Mouse (Mus musculus) neural tube, embryonic 14.5 days (tissue): ENCODE measurements at regions not wholly inside any gene's neighbourhood (a gene's known extent, or its start where the extent isn't known, plus 50 kb on each side); places are given as distances from the start of the nearest gene placed in this dataset.

Source experiments
- ATAC-seq: fragments of 200-750 bp; cut with Nextera tagmentation; 2 replicates; pipeline ENCODE4 v1.8.0; 2017; ENCODE audit warnings: low read depth, mild to moderate bottlenecking, moderate TSS enrichment, moderate library complexity
- H3K27ac ChIP-seq: fragments of 300-500 bp; sonication (generic); 2 replicates; pipeline ENCODE4 v1.5.1; 2014; ENCODE audit warnings: low read depth, mild to moderate bottlenecking, control low read depth, low read length, moderate library complexity, mixed read lengths
- H3K27me3 ChIP-seq: fragments of 300-500 bp; sonication (generic); 2 replicates; pipeline ENCODE4 v1.6.1; 2014; ENCODE audit warnings: low read length; ENCODE audit not compliant: control insufficient read depth, insufficient read depth
- H3K36me3 ChIP-seq: fragments of 300-500 bp; sonication (generic); 2 replicates; pipeline ENCODE4 v1.6.1; 2014; ENCODE audit warnings: low read length, mixed read lengths; ENCODE audit not compliant: control insufficient read depth, insufficient read depth
- H3K4me1 ChIP-seq: fragments of 300-500 bp; sonication (generic); 2 replicates; pipeline ENCODE4 v1.6.1; 2014; ENCODE audit warnings: low read length; ENCODE audit not compliant: control insufficient read depth, insufficient read depth
- H3K4me2 ChIP-seq: fragments of 300-500 bp; sonication (generic); 2 replicates; pipeline ENCODE4 v1.6.1; 2014; ENCODE audit warnings: mild to moderate bottlenecking, low read depth, low read length, control low read depth
- H3K4me3 ChIP-seq: fragments of 300-500 bp; sonication (generic); 2 replicates; pipeline ENCODE4 v1.5.1; 2014; ENCODE audit warnings: low read depth, low read length, control low read depth, mixed read lengths
- H3K9ac ChIP-seq: fragments of 300-500 bp; sonication (generic); replicated peaks from 2 replicates; pipeline ENCODE4 v1.6.1; 2014; ENCODE audit warnings: low read depth, mild to moderate bottlenecking, control low read depth, low read length, mixed read lengths
- H3K9me3 ChIP-seq: fragments of 300-500 bp; sonication (generic); 2 replicates; pipeline ENCODE4 v1.6.1; 2016; ENCODE audit warnings: low read length; ENCODE audit not compliant: control insufficient read depth
- WGBS: fragments of 180-500 bp; shearing (Covaris S2); extraction: QIAGEN DNeasy Blood & Tissue Kit; methylation state at CpG from one replicate; pipeline ENCODE4 v1.1.7; 2014; 5-methylcytosine and 5-hydroxymethylcytosine counted together

- peak; percentile 86; the same call in 1 of the 2 replicates for ATAC-seq
Measured at GRCm38 (mm10) chr3:74344380-74344779, 636.2 kb upstream of the Bche start.

More at GRCm38 (mm10) chr3:74344380-74344779, 636.2 kb upstream of the Bche start:
- H3K4me2 ChIP-seq: no peak overlapping the region
- no peak overlapping the region for H3K9ac ChIP-seq
- H3K27me3 ChIP-seq: no peaks in the 10 kb centered on the region
- no peaks in the 10 kb centered on the region for H3K4me1 ChIP-seq
- H3K9me3 ChIP-seq: no peaks in the 10 kb centered on the region
- no peaks in the 10 kb centered on the region for H3K36me3 ChIP-seq
- H3K4me3 ChIP-seq: no peak overlapping the region
- 8% methylated on average over 2 of the region's 2 CpGs for WGBS
- H3K27ac ChIP-seq: no peak overlapping the region
